17 mouse cellular contexts compared by ENCODE assay signal in the genomic region with DNA sequence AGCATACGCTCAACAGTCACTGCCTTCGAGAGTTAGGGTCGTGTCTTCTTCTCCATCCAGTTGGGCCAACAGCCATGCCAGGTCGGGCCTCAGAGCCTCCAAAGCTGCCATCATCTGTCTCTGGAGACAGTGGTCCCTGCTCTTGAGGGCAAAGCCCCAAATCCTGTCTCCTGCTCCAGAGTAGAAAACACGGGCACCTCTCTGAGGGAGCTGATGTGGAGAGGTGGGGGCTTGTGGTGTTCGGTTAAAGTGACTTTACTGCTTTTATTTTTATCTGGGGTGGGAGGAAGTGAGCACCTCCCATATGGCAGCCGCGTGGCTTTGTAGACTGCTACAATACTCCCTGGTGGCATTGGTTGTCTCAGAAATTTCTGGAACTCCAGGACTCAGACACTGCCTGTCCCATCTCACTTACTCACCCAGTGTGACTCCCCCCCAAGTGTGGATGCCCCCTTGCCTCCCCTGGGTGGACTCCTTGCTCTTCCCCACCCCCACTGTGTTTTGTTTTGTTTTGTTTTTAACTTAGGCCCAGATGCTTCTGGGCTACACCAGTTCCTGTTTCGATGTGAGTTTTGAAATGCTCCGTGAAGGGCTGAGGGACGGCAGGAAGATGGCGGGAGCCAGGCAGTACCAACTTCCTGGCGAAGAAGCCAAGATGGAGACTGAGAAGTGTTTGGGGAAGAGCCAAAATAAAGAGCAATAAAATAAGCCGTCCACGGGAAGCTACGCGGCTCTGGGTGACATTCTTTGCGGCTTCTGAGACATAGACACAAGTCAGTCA. TPM values are rescaled to one million over a fixed set of nuclear protein-coding genes. Genes with fewer than 3 reads are reported as not detected.
DNase-seq lines count a peak whose midpoint lies in the region; ATAC-seq lines count a peak whose summit lies in the region.
"Had no signal": no experiment of that assay in that cellular context is flagged by ENCODE, and none has a peak within 500 bp of the region (broad histone marks: within the 10 kb centered on the region; RNA-seq: fewer than 3 reads in every experiment).

No protein-coding gene starts in this region.

- H3K4me3 ChIP-seq in forebrain, embryonic 10.5 days: no peak overlapping the region
- no peak overlapping the region for H3K4me3 ChIP-seq in forebrain, embryonic 15.5 days
- H3K4me3 ChIP-seq in forebrain, embryonic 13.5 days: no peak overlapping the region
- no peak overlapping the region for H3K4me3 ChIP-seq in midbrain, embryonic 16.5 days (ENCODE audit: low read depth, low read length)
- H3K4me3 ChIP-seq: hindbrain, embryonic 12.5 days; limb, embryonic 13.5 days; neural tube, embryonic 15.5 days had no signal

- no peak for DNase-seq in forebrain, embryonic 10.5 days (ENCODE audit: extremely low spot score, low spot score)
- peak; percentile 52 for DNase-seq in 416B (ENCODE audit: low read depth)
- DNase-seq in skeletal muscle tissue, adult 2 months (ENCODE audit: low read depth, low spot score): peak; percentile 26
- no peak for DNase-seq in left cerebral cortex, adult 9 months (ENCODE audit: low spot score in 2 of 2)
- DNase-seq: adrenal gland, postnatal 14 days; cerebellum, adult 2 months; kidney, adult 9 months; right cerebral cortex, postnatal 25 days had no signal

- no peak overlapping the region for H3K4me2 ChIP-seq in forebrain, embryonic 15.5 days (replicated peaks)
- no peak overlapping the region for H3K4me2 ChIP-seq in forebrain, embryonic 13.5 days
- no peak overlapping the region for H3K4me2 ChIP-seq in midbrain, embryonic 16.5 days (ENCODE audit: low read length)
- H3K4me2 ChIP-seq: hindbrain, embryonic 12.5 days; limb, embryonic 13.5 days; neural tube, embryonic 15.5 days had no signal

- peaks cover 9% of the 10 kb centered on the region for H3K4me1 ChIP-seq in forebrain, embryonic 10.5 days
- peaks cover 7% of the 10 kb centered on the region for H3K4me1 ChIP-seq in forebrain, embryonic 15.5 days
- H3K4me1 ChIP-seq in forebrain, embryonic 13.5 days: peaks cover 4% of the 10 kb centered on the region; the same call in 1 of the 2 replicates
- H3K4me1 ChIP-seq in midbrain, embryonic 16.5 days (ENCODE audit: control insufficient read depth, insufficient read depth, low read length): 0 out of 2 replicates have a peak, but pooled peaks cover under 1% of the 10 kb centered on the region

- no peaks in the 10 kb centered on the region for H3K36me3 ChIP-seq in forebrain, embryonic 10.5 days (replicated peaks)
- no peaks in the 10 kb centered on the region for H3K36me3 ChIP-seq in forebrain, embryonic 15.5 days
- H3K36me3 ChIP-seq in forebrain, embryonic 13.5 days (ENCODE audit: poor library complexity, severe bottlenecking): no peaks in the 10 kb centered on the region
- H3K36me3 ChIP-seq in midbrain, embryonic 16.5 days (ENCODE audit: control insufficient read depth, insufficient read depth, low read length): no peaks in the 10 kb centered on the region
- H3K36me3 ChIP-seq: hindbrain, embryonic 12.5 days; limb, embryonic 13.5 days; neural tube, embryonic 15.5 days had no signal

- no peak overlapping the region for H3K9ac ChIP-seq in forebrain, embryonic 15.5 days (replicated peaks)
- no peak overlapping the region for H3K9ac ChIP-seq in forebrain, embryonic 13.5 days
- no peak overlapping the region for H3K9ac ChIP-seq in midbrain, embryonic 16.5 days (ENCODE audit: low read depth, low read length)
- H3K9ac ChIP-seq: hindbrain, embryonic 12.5 days; limb, embryonic 13.5 days; neural tube, embryonic 15.5 days had no signal

- 0 out of 2 replicates have a peak overlapping the region, but pooled peaks have one; percentile 25 for H3K27ac ChIP-seq in forebrain, embryonic 10.5 days
- H3K27ac ChIP-seq in forebrain, embryonic 15.5 days (replicated peaks): no peak overlapping the region
- H3K27ac ChIP-seq in forebrain, embryonic 13.5 days: no peak overlapping the region
- H3K27ac ChIP-seq in midbrain, embryonic 16.5 days (ENCODE audit: low read length): no peak overlapping the region
- H3K27ac ChIP-seq: hindbrain, embryonic 12.5 days; limb, embryonic 13.5 days; neural tube, embryonic 15.5 days had no signal

- ATAC-seq in forebrain, embryonic 15.5 days (replicated peaks): no peak
- peak; percentile 90 for ATAC-seq in granulocyte monocyte progenitor cell, adult 5-6 weeks (replicated peaks; ENCODE audit: poor library complexity, severe bottlenecking)
- ATAC-seq in forebrain, embryonic 13.5 days: no peak
- no peak for ATAC-seq in midbrain, embryonic 16.5 days
- ATAC-seq: forebrain, embryonic 14.5 days; Patski had no signal

- WGBS in forebrain, embryonic 10.5 days: 92% methylated on average over 18 of the region's 18 CpGs
- 89% methylated on average over 18 of the region's 18 CpGs for WGBS in forebrain, embryonic 15.5 days
- 90% methylated on average over 18 of the region's 18 CpGs for WGBS in forebrain, embryonic 13.5 days
- WGBS in midbrain, embryonic 16.5 days: 86% methylated on average over 18 of the region's 18 CpGs

- no peaks in the 10 kb centered on the region for H3K9me3 ChIP-seq in forebrain, embryonic 10.5 days
- no peaks in the 10 kb centered on the region for H3K9me3 ChIP-seq in forebrain, embryonic 15.5 days
- no peaks in the 10 kb centered on the region for H3K9me3 ChIP-seq in forebrain, embryonic 13.5 days (replicated peaks)
- H3K9me3 ChIP-seq in midbrain, embryonic 16.5 days (replicated peaks; ENCODE audit: control insufficient read depth, low read length, poor library complexity, severe bottlenecking): no peaks in the 10 kb centered on the region
- H3K9me3 ChIP-seq: hindbrain, embryonic 12.5 days; limb, embryonic 13.5 days; neural tube, embryonic 15.5 days had no signal

- peaks cover 5% of the 10 kb centered on the region; the same call in 1 of the 2 replicates for H3K27me3 ChIP-seq in forebrain, embryonic 10.5 days (ENCODE audit: poor library complexity, severe bottlenecking)
- H3K27me3 ChIP-seq in forebrain, embryonic 15.5 days: no peaks in the 10 kb centered on the region
- H3K27me3 ChIP-seq in forebrain, embryonic 13.5 days: peaks cover 9% of the 10 kb centered on the region; the same call in 1 of the 2 replicates
- H3K27me3 ChIP-seq in midbrain, embryonic 16.5 days (ENCODE audit: control insufficient read depth, insufficient read depth, low read depth, low read length): no peaks in the 10 kb centered on the region
- H3K27me3 ChIP-seq: hindbrain, embryonic 12.5 days; neural tube, embryonic 15.5 days; Patski had no signal

RNA-seq across cellular contexts. Expression of gene Sdhb, which starts 9.0 kb away (rescaled TPM):
- 411 and 415 TPM in 2 replicates for polyA plus RNA-seq in forebrain, embryonic 10.5 days (2016; fragmentation: Nextera tagmentation; extraction: Ambion mirVana)
- 428 and 441 TPM in 2 replicates for polyA plus RNA-seq in forebrain, embryonic 15.5 days (2015; fragmentation: Nextera tagmentation; extraction: Ambion mirVana)
- 143 and 167 TPM in 2 replicates for total RNA-seq in granulocyte monocyte progenitor cell, adult 5-6 weeks (2014; fragmentation: Nextera tagmentation)
- 116 and 142 TPM in 2 replicates for total RNA-seq in granulocyte monocyte progenitor cell, adult 5-6 weeks (2017)
- 478 and 480 TPM in 2 replicates for polyA plus RNA-seq in forebrain, embryonic 13.5 days (2015; fragmentation: Nextera tagmentation; extraction: Ambion mirVana)
- 446 and 455 TPM in 2 replicates for polyA plus RNA-seq in midbrain, embryonic 16.5 days (2015; fragmentation: Nextera tagmentation; extraction: Ambion mirVana)

RNA-seq across cellular contexts. Expression of gene Atp13a2, which starts 34.6 kb away (rescaled TPM):
- polyA plus RNA-seq in forebrain, embryonic 10.5 days (2016; fragmentation: Nextera tagmentation; extraction: Ambion mirVana): 39.9 and 40.6 TPM in 2 replicates
- 123 and 127 TPM in 2 replicates for polyA plus RNA-seq in forebrain, embryonic 15.5 days (2015; fragmentation: Nextera tagmentation; extraction: Ambion mirVana)
- 30.0 and 30.5 TPM in 2 replicates for total RNA-seq in granulocyte monocyte progenitor cell, adult 5-6 weeks (2014; fragmentation: Nextera tagmentation)
- 14.5 and 23.6 TPM in 2 replicates for total RNA-seq in granulocyte monocyte progenitor cell, adult 5-6 weeks (2017)
- 76.9 and 85.9 TPM in 2 replicates for polyA plus RNA-seq in forebrain, embryonic 13.5 days (2015; fragmentation: Nextera tagmentation; extraction: Ambion mirVana)
- 174 and 190 TPM in 2 replicates for polyA plus RNA-seq in midbrain, embryonic 16.5 days (2015; fragmentation: Nextera tagmentation; extraction: Ambion mirVana)

RNA-seq across cellular contexts. Expression of gene Padi2, which starts 45.9 kb away (rescaled TPM):
- polyA plus RNA-seq in forebrain, embryonic 10.5 days (2016; fragmentation: Nextera tagmentation; extraction: Ambion mirVana): 0.30 and 0.66 TPM in 2 replicates
- polyA plus RNA-seq in forebrain, embryonic 15.5 days (2015; fragmentation: Nextera tagmentation; extraction: Ambion mirVana): 0.34 and 0.90 TPM in 2 replicates
- 13.1 TPM in 2 replicates for total RNA-seq in granulocyte monocyte progenitor cell, adult 5-6 weeks (2014; fragmentation: Nextera tagmentation)
- 4.0 and 6.6 TPM in 2 replicates for total RNA-seq in granulocyte monocyte progenitor cell, adult 5-6 weeks (2017)
- 0.06 and 0.12 TPM in 2 replicates for polyA plus RNA-seq in forebrain, embryonic 13.5 days (2015; fragmentation: Nextera tagmentation; extraction: Ambion mirVana)
- polyA plus RNA-seq in midbrain, embryonic 16.5 days (2015; fragmentation: Nextera tagmentation; extraction: Ambion mirVana): 2.4 and 2.8 TPM in 2 replicates

RNA-seq across cellular contexts. Expression of gene Mfap2, which starts 58.2 kb away (rescaled TPM):
- polyA plus RNA-seq in forebrain, embryonic 10.5 days (2016; fragmentation: Nextera tagmentation; extraction: Ambion mirVana): 265 TPM in 2 replicates
- polyA plus RNA-seq in forebrain, embryonic 15.5 days (2015; fragmentation: Nextera tagmentation; extraction: Ambion mirVana): 215 and 229 TPM in 2 replicates
- not detected in 2 replicates for total RNA-seq in granulocyte monocyte progenitor cell, adult 5-6 weeks (2014; fragmentation: Nextera tagmentation)
- total RNA-seq in granulocyte monocyte progenitor cell, adult 5-6 weeks (2017): not detected in 2 replicates
- 253 and 270 TPM in 2 replicates for polyA plus RNA-seq in forebrain, embryonic 13.5 days (2015; fragmentation: Nextera tagmentation; extraction: Ambion mirVana)
- polyA plus RNA-seq in midbrain, embryonic 16.5 days (2015; fragmentation: Nextera tagmentation; extraction: Ambion mirVana): 121 and 141 TPM in 2 replicates

Comparison
In these comparisons a context has a peak if more than half of its experiments do, and no peak if none do; other contexts are left out.
1. DNase-seq: peak in 416B (single experiment) and skeletal muscle tissue, adult 2 months (single experiment); none in forebrain, embryonic 10.5 days (single experiment) and left cerebral cortex, adult 9 months (0 of 2).